Mouse (Mus musculus) cerebellum, adult 9-10 months (tissue): ENCODE results near the gene Spcs1.

Experiments used
- DNase-seq: peaks from one replicate; pipeline ENCODE4 v3.0.0; 2022

The Spcs1 gene

DNA sequence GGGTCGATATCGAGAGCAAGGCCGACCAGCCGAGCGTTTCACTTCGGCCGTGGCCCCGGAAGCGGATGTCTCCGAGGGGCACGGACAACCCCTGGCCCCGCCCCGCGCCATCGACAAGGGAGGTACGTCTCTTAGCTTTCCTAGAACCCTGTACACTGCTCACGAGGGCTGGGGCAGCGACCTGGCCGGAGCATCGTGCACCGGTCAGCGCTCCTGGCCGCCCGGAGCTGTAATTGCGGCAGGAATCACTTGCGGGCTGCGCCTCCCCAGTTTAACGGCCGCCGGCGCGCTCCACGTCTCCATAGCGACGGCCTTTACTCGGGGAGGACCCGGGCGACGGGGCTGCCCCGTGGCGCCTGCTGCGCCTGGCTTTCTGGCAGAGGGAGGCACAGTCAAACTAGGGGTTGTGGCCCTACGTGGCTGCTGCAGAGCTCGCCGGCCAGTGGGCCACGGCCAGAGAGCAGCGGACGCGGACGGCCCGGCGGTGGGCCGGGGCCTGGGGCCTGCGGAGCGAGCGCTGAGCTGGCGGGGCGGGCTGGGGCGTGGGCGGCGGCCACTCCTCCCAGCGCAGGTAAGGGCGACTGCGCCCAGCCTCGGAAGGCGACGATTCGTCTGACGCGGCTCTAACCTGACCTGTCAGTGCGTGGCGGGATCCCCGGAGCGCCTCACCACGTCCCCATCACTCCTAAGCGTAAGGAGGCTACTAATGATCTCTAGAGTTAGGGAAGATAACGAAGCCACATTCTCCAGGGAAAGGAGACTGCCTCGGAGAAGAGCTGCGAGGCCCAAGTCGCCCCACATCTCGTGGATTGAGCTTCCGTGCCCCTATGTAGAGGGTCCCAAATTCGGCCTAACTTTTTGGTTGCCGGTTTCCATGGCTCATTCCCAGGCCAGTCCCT lies at the start of gene Spcs1, which contains the start of gene Glt8d1:
Gene Spcs1 (minus strand): TSS at position 366 of the 899 bp plus-strand sequence.
Gene Glt8d1 (plus strand): TSS at position 94 of the 899 bp plus-strand sequence.
- DNase-seq, result peak; percentile 82

DNA sequence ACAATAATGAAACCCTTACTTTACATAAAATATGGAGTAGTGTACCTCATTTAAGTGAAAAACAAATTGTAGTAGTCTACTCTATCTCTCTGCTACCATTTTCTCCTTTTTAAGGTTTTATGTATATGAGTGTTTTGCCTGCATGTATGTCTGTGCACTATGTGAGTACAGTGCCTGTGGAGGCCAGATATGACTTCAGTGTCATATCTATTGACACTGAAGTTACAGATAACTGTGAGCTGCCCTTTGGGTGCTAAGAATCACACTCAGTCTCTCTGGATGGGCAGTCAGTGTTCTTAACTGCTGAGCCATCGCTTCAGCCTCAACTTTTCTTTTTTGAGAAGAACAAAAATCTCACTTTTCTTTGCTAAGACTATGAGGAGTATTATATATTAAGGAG lies 44.3 kb upstream of the Spcs1 start:
- no peak for DNase-seq

DNA sequence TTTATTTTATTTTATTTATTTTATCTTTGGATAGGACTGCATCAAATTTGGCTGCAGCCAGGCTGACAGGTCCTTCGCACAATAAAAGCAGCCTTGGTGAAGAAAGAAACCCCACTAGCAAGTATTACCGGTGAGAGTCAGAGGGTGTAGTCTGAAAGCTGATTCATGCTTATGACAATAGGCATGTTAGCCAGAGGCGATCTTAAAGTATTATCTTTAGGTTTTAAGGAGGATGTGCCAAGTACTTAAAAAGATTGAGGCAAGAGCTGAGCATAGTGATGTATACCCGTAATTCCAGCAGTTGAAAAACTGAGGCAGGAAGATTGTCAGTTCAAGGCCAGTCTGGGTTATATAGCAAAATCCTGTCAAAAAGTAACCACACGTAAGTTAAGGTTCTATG lies 43.8 kb upstream of the Spcs1 start:
- no peak for DNase-seq

DNA sequence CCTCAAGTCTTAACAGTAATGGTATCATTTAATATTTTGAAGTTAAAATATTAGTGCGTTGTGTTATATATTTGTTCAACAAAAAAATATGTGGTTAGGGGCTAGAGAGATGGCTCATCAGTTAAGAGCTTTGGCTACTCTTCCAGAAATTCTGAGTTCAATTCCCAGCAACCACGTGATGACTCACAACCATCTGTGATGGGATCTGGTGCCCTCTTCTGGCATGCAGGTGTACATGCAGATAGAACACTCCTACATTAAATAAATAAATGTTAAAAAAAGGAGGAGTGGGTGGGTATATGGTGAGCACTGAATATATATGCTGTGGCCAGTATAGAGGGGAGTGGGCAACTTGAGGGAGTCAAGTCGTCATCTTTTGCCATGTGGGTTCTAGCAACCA lies 24.3 kb upstream of the Spcs1 start:
- no peak for DNase-seq

DNA sequence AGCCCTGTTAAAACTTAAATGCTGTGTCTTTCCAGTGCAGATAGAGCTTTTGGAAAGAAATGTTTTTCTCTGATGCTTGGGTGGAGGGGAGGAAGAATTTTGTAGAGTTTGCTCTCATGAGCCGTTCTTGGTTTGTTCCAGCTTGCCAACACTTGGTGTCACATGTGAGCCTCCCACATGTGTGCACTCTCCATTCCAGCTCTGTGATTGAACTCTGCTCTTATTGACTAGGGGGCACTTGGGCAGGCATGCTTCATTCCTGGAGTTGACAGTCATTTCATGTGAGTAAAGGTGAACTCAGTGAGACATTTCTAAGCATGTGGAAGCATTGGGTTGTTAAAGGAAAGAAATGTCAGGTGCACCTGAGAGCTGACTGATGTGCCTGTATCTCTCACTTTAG lies 21.1 kb upstream of the Spcs1 start:
- DNase-seq, result no peak

DNA sequence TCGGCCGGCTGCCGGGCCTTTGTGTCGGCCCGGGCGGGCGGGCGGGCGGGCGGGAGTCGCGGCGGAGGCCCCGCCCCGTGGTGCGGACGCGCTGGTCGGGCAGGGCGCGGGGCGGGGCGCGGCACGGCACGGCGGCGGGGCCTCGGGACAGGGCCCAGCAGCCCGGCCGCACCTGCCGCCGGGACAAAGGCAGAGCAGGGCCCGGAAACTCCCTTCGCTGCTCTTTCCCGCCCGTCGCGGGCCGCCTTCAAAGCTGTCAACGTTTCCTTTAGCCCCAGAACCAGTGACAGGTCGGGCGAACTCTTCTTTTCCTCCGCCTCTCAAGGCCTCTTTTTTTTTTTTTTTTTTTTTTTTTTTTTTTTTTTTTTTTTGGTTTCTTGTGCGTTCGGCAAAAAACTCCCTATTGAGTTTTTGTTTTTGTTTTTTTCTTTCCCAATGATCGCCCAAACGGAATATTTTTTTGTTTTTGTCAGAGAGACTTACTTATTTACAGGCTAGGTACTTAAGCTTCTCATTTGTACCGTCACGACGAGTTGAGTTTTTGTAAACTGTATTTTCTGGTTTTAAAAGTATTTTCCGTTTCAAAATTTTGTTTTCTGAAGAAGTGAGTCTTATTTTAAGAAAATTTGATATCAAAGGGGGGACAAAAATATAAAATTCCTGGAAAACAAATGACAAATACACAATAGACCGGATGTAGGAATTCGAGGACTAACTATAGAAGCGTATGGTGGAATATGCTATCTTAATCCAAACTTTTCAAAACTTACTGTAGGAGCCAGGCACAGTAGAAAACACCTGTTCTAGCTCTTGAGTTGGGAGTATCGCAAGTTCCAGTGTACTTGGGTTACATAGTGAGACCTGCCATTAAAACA lies 18.1 kb upstream of the Spcs1 start:
- DNase-seq, result no peak

DNA sequence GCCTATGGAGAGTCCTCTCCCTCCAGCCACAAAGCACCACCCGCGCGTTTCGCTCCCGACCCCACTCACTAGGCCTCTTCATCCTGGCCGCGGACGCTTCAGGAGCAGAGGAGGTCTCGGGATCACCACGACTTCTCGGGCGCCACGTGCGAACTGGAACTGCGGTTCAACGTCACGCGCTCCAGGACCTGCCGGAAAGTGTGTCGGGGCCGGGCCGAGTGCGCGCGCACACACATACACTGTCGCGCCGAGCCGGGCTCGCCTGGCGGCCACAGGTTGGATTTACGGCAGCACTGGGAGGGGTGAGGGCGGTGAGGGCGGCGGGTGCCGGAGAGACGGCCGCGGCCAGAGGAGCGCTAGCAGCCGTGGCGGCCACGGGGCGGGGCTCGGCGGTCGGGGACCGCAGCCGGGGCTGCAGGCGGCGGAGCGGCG lies 17.4 kb upstream of the Spcs1 start, which contains the start of the genes Pbrm1 and Gnl3:
Gene Pbrm1 (plus strand): TSS at position 279 of the 432 bp plus-strand sequence.
Gene Gnl3 (minus strand): TSS at position 293 of the 432 bp plus-strand sequence.
- DNase-seq, result peak; percentile 95

DNA sequence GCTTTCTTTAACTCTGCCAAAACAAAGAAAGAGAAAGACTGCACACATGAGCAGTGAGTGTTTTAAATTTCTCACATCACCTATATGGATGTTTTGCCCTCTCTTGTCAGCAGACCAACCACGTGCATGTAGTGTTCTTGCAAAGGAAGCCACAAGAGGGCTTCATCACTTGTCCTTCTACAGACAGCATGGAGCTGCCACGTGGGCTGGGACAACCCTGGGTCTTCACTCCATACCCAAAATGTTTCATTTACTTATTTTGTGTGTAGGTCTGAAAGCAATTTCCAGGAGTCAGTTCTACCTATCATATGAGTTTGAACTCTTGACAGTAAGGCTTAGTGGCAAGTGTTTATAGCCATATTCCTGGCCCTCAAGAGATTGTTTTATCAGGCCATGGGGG lies 16.4 kb upstream of the Spcs1 start:
- DNase-seq, result no peak

DNA sequence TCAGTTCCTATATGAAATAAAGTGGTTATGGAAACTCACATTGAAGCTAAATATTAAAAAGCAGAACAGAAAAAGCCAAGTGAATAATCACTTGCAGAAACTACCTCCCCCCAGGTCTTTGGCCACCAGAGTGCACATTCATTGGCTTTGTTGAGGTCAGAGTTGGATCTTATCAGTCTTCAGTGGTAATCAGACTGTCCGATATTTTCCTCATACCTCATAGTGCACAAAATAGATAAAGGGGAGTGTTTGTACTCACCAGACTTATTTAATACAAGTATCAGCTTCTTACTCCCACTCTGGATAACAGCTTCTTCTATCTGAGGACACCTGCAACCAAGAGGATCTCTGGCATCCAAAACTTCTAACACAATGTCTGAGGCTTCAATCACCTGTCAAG lies 14.6 kb upstream of the Spcs1 start:
- DNase-seq, result no peak

DNA sequence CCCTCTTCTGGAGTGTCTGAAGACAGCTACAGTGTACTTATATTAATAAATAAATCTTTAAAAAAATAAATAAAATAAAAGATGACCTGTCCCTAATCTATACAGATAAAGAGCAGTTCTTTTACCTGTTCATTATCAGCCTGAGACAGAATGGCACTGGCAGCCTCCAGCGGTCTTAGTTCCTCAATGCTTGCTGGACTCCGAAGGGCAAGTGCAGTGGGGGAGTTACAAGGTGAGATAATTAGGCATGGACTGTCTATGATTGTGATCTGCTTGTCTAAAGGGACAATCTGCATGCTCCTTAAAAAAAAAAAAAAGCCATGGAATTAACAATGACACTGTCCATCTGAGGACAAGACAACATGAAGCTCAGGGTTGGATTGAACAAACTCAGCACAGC lies 12.5 kb upstream of the Spcs1 start:
- no peak for DNase-seq

DNA sequence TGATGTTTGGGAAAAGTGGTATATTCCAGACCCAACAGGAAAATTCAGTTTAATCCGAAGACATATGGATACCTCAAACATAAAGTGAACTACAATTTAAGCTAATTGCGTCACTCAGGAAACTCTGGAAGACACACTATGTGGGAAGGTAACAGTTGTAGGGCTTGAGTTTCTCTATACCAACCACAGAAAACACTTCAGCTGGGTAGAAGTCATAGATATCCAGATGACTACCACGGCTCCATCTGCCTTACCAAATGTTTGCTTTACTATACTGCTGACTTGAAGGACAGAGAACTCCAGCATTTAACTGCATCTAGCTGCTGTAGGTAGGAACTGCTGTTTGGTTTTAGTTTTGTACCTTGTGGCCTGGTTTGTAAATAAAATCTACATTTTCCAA lies 10.1 kb upstream of the Spcs1 start:
- DNase-seq, result no peak

DNA sequence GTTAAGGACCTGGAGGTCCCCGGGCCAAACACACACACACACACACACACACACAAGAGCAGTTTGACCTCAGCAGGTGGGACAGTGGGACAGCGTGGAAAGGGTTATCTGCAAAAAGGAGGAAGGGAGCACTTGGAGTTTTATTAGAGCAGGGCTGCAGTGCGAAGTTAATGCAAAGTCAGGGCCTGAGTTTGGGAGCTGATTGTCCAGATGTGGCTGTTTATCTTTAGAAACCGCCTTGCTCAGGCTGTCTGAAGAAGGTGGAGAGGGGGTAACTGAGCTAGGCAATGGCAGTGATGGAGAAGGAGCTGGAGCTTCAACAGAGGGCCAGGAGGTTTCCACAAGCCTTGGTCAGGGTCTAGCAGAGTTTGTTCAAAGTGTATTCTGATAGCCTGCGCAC lies 5.3 kb upstream of the Spcs1 start:
- DNase-seq, result no peak

DNA sequence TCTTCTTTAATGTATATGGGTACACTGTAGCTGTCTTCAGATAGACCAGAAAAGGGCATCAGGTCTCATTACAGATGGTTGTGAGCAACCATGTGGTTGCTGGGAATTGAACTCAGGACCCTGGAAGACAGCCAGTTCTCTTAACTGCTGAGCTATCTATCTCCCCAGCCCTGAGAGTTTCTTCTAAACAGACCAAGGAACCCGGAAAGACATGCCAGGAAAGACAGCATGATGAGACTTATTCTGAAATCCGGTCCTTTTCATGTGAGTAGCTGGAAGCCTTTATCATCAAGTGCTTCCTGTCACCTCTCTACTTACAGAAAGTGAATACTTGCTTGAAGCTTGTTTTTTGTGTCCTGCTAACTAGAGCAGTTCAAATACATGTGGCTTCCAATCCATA lies 3.1 kb upstream of the Spcs1 start:
- no peak for DNase-seq

DNA sequence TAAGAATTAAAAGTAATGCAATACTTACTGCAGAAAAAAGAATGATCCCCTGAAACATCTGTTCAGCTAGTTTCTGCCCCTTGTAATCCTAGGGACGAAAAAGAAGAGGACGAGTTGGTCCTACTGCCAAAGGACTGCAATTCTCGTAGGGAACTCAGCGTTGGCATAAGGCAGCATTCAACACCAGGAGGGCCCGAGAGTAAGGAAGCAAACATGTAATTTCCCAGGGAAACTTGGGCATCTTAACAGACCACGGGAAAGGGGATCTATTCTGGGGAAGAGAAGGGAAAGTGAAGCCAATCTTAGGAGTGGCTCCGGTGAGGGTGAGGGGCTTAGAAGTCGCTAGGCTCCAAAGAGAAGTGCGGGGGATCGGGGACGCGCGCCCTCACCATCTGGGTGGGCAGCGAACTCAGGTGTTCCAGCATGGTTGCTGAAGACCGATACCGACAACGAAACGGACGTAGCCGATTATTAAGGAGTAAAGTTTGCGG lies 611 bp downstream of the Spcs1 start:
- no peak for DNase-seq

DNA sequence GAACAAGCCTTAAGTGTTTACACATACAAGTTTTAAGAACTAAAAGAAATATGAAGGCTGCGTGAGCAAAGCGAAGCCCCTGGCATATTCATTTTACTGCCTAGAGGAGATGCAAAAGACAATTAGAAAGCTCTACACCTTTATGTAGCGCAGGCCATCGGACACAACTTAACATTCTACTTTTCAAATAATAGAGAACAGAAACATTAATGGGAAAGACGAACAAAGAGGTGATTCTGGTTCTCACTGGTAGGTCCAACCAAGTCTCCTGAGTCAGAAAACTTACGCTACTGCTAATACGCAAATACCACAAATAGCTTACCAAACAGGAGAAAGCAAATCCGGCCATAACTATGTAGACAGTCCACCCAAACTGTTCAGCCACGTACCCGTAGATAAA lies 1.1 kb downstream of the Spcs1 start:
- DNase-seq, result no peak

DNA sequence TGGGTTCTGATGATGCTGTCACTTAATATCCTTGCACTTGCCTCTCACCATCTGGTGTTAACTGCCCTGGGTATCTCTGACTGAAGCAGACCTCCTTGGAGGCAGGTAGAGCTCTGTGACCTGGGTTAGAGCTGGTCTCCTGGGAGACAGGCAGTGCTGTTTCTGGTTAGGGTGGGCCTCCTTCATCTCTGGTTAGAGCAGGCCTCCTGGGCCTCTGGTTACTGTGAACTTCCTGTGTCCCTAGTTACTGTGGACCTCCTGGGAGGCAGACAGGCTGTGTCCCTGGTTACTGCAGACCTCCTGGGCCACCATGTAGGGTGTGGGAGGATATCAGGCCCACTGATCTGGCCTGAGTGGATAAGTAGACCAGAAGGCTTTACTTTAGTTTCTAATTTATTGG lies 5.1 kb downstream of the Spcs1 start:
- DNase-seq, result no peak

DNA sequence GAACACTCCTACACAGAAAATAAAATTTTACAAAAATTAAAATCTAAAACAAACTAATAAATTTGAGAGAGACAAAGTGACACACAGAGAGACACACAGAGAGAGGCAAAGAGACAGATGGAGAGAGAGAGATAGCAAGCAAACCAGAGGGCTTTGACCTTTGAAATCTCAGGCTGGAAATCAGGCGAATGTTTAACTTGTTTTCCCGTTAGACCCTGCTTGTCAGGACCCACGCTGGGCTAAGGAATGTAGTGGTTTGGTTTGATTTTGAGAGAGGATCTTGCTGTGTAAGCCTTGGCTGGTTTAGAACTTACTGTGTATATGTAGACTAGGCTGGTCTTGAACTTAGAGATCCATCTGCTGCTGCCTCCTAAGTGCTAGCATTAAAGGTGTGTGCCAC lies 25.2 kb downstream of the Spcs1 start:
- no peak for DNase-seq

DNA sequence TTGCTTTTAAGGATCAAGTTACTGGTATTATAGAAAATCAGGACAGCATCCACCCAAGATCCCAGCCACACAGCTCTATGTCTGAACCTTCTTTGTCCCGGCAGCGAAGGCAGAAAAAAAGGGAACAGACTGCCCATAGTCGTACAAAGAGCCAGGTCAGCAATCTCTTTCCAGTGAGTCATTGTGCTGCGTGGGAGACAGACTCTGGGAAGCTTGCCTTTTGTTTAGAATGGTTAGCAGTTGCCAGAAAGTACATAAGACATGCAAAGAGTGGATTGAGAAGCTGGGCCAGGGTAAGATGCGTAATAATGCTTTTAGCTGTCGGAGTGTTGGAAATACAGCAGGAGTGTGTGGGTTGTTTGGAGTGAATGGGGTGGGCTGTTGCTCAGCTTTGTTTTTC lies 27.3 kb downstream of the Spcs1 start:
- DNase-seq, result peak; percentile 21

DNA sequence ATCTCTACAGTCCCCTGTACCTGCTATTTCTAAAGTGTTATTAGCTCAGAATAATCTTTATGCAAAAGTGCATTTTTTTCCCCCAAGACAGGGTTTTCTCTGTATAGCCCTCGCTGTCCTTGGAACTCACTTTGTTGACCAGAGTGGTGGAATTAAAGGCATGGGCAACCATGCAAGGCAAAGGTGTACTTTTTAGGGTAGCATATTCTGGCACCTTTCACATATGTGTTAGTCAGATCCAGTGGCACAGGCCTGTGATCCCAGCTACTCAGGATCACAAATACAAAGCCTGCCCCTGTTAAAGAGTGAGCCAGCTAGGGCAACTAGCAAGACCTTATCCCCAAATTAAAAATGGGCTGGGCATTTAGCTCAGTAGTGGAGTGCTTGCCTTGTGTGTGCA lies 41.1 kb downstream of the Spcs1 start:
- no peak for DNase-seq

DNA sequence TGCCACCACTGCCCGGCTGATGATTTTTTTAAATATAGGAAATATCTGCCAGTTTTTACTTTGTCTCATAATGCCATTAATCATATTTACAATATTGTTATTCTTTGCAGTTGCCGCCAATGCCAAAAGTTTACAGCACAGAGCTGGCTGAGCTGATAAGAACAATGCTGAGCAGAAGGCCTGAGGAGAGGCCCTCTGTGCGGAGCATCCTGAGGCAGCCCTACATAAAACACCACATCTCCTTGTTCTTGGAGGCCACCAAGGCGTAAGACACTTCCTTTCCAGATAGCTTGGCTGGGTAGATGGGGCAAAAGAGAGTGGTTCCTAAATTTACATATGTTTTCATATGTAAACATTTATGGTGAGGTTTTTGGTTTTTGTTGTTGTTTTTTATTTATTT lies 42.4 kb downstream of the Spcs1 start:
- DNase-seq, result no peak

DNA sequence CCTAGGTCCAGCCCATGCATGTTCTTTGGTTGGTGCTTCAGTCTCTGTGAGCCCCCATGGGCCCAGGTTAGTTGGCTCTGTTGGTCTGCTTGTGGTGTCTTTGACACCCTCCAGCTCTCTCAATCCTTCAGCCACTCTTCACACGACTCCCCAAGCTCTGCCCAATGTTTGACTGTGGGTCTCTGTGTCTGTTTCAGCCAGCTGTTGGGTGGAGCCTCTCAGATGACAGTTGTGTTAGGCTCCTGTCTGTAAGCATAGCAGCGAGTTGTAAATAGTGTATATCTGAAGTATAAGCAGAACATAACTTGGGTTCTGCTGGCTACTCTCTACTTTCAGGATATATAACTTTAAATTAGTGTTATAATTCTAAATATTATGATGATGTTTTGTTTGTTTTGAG lies 43.0 kb downstream of the Spcs1 start:
- no peak for DNase-seq

DNA sequence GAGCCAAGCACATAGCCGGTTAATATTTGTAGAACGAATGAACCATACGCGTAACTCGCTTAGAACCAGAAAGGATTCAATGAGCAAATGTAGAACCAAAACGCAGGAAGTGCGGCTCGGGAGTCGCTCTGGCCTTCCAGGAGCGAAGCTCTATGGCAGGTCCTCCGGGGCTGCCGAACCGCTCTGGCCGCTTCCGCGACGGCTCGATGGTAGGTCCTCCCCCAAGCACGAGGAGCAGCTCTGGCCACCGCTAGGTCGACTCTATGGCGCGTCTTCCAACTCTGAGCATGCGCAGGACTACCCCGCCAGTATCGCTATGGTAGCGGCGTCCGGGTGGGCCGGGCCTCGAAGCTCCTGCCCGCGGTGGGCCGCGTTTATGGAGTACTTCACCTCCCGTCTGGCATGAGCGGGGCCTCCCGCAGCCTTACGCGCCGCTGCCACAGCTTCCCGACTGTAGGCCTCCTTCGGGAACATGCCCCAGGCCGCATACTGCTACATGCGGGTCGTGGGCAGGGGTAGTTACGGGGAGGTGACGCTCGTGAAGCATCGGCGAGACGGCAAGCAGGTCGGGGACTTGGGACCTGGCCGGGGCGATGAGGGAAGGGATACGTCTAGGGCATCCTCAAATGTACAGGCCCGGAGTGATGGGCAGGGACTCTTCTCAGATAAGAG lies 50.2 kb downstream of the Spcs1 start, which contains the start of gene Nek4:
Gene Nek4 (plus strand): TSS at position 224 of the 672 bp plus-strand sequence.
- peak; percentile 97 for DNase-seq

DNA sequence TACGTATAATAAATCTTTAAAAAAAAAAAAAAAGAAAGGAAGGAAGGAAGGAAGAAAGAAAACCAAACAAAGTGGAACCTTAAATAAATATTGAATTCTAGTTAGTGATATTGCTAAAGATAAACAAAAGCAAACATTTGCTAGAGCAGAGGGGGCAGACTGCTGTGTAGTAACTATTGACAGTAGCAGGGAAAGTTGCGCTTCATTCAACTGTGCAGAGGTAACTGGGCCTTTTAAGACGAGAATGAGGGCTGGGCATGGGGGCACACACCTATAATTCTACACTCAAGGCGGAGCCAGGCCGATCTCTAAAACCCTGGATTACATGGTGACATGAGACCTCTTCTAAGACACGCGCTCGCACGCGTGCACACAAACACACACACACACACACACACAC lies 51.5 kb downstream of the Spcs1 start:
- peak; percentile 29 for DNase-seq
